Mouse (Mus musculus) stomach, postnatal 0 days (tissue): ENCODE results near the gene Ube2g2. TPM values are rescaled to one million over a fixed set of nuclear protein-coding genes. Genes with fewer than 3 reads are reported as not detected.
A peak's percentile ranks its signal among the peaks of the same experiment; 100 is the strongest.

Experiments used
- ATAC-seq: fragments of 200-750 bp; cut with Nextera tagmentation; 2 replicates; pipeline ENCODE4 v1.8.0; 2017; ENCODE audit not compliant: low FRiP score, low TSS enrichment
- DNase-seq: peaks from one replicate; pipeline ENCODE4 v3.0.0-alpha.2; 2016; ENCODE audit warnings: low spot score
- H3K27ac ChIP-seq: fragments of 300-500 bp; sonication (generic); replicated peaks from 2 replicates; pipeline ENCODE4 v1.5.1; 2014; ENCODE audit warnings: mild to moderate bottlenecking, control low read depth
- H3K27me3 ChIP-seq: fragments of 300-500 bp; sonication (generic); 2 replicates; pipeline ENCODE4 v1.6.1; 2014; ENCODE audit warnings: low read length; ENCODE audit not compliant: control insufficient read depth, insufficient read depth
- H3K36me3 ChIP-seq: fragments of 300-500 bp; sonication (generic); 2 replicates; pipeline ENCODE4 v1.6.1; 2014; ENCODE audit warnings: low read length, mixed read lengths; ENCODE audit not compliant: control insufficient read depth, insufficient read depth
- H3K4me1 ChIP-seq: fragments of 300-500 bp; sonication (generic); replicated peaks from 2 replicates; pipeline ENCODE4 v1.6.1; 2014; ENCODE audit warnings: antibody characterized with exemption; ENCODE audit not compliant: control insufficient read depth, insufficient read depth
- H3K4me2 ChIP-seq: fragments of 300-500 bp; sonication (generic); replicated peaks from 2 replicates; pipeline ENCODE4 v1.6.1; 2014; ENCODE audit warnings: low read depth, mild to moderate bottlenecking, control low read depth, moderate library complexity
- H3K4me3 ChIP-seq: fragments of 300-500 bp; sonication (generic); 2 replicates; pipeline ENCODE4 v1.5.1; 2014; ENCODE audit warnings: low read depth, low read length, control low read depth
- H3K9ac ChIP-seq: fragments of 300-500 bp; sonication (generic); 2 replicates; pipeline ENCODE4 v1.6.1; 2014; ENCODE audit warnings: mild to moderate bottlenecking, low read length, control low read depth, mixed read lengths
- H3K9me3 ChIP-seq: fragments of 300-500 bp; sonication (generic); 2 replicates; pipeline ENCODE4 v1.6.1; 2016; ENCODE audit warnings: low read length; ENCODE audit not compliant: control insufficient read depth
- CTCF ChIP-seq: IDR thresholded peaks from 2 replicates; pipeline ENCODE4 v1.5.1; 2016; ENCODE audit warnings: antibody characterized with exemption, low read depth, mild to moderate bottlenecking, moderate library complexity
- EP300 ChIP-seq: optimal IDR thresholded peaks from 2 replicates; pipeline ENCODE3; 2016; ENCODE audit warnings: antibody characterized with exemption
- WGBS: fragments of 180-500 bp; shearing (Covaris S2); extraction: QIAGEN DNeasy Blood & Tissue Kit; methylation state at CpG from one replicate; pipeline ENCODE4 v1.1.7; 2014; 5-methylcytosine and 5-hydroxymethylcytosine counted together
- polyA plus RNA-seq: library from polyadenylated mRNA; unstranded; fragments of >200 nt; fragmentation: Nextera tagmentation; extraction: Ambion mirVana; gene quantifications from 2 replicates; pipeline ENCODE4 v1.2.1, GENCODE M21; 2015

Gene Ube2g2
- polyA plus RNA-seq, 1 experiment from 2014 or later, result 54.5 TPM

DNA sequence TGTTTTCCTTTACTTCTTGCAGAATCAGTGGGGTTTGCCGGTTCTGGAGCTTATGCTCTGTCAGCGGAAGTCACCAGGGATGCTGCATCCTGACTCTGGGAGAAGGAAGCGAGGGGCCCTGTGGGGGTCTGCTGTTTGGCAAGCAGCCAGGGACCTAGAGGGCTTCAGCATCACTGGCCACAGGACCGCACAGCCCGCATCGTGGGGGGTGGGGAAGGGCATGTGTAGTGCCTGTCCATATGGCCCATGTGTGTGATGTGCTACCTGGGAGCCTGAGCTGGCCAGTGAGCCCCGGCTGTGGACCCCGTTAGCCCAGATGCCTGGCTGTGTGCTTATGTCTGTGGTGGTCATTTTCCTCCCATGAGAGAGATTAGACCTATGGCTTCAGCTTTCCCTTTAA lies 32.3 kb upstream of the Ube2g2 start:
- 73% methylated on average over 8 of the region's 8 CpGs for WGBS
- TF ChIP-seq CTCF, result no peak
- no peak for TF ChIP-seq EP300
- Histone ChIP-seq H3K27ac (peak overlapping the region; percentile 69), H3K9me3 (no peaks in the 10 kb centered on the region), H3K4me3 (no peak overlapping the region), H3K36me3 (peaks cover 30% of the 10 kb centered on the region), H3K9ac (no peak overlapping the region), H3K4me1 (no peaks in the 10 kb centered on the region), H3K4me2 (no peak overlapping the region), H3K27me3 (no peaks in the 10 kb centered on the region)
- DNase-seq (no peak), ATAC-seq (no peak)

DNA sequence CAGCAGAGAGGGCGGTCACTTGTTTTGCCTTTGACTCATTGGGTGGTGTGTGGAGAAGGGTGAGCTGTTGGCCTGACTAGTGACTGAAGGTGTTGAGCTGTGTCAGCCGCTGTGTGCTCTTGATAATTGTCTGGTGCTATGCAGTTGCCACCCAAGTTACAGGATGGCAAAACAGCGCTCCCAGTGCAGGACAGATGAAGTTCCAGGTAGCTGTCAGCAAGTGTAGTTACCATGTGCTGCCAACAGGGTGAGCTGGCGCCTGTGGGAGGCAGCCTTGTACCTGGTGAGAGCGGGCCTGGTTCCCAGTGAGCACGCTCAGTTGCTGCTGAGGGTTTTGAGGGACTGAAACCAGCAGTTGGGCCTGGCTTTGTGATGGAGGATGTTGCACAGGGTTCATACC lies 31.3 kb upstream of the Ube2g2 start:
- H3K9ac ChIP-seq, result no peak overlapping the region
- H3K4me2 ChIP-seq, result no peak overlapping the region
- WGBS, result 37% methylated on average over 6 of the region's 6 CpGs
- peak overlapping the region; percentile 69; the same call in 1 of the 2 replicates for H3K27ac ChIP-seq
- H3K9me3 ChIP-seq, result no peaks in the 10 kb centered on the region
- no peak overlapping the region for H3K4me3 ChIP-seq
- DNase-seq (peak; percentile 90), ATAC-seq (peak; percentile 94)
- H3K27me3 ChIP-seq, result no peaks in the 10 kb centered on the region
- no peaks in the 10 kb centered on the region for H3K4me1 ChIP-seq
- H3K36me3 ChIP-seq, result peaks cover 37% of the 10 kb centered on the region
- TF ChIP-seq CTCF, result peak; percentile 92
- TF ChIP-seq EP300, result no peak

DNA sequence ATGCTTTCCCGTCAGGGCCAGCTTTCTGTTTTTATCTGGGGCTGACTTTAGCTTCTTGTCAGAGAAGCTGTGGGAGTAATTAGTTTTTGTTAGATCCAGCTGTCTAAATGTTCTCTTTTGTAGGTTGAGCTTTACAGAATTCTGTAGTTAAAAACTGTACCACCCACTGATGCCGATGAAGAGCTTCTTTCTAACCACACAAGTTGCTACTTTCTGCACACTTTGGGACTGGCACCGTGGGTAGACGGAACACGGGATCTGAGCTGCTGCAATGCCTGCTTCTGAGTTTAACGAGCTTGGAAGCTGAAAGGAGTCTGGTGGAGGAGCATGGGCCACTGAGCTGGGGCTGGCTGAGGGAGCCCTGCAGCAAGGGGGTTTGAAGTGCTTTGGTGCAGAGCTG lies 30.5 kb upstream of the Ube2g2 start:
- Histone ChIP-seq H3K27me3 (no peaks in the 10 kb centered on the region), H3K9ac (no peak overlapping the region), H3K27ac (no peak overlapping the region), H3K36me3 (peaks cover 40% of the 10 kb centered on the region), H3K4me3 (no peak overlapping the region), H3K9me3 (no peaks in the 10 kb centered on the region), H3K4me2 (no peak overlapping the region), H3K4me1 (no peaks in the 10 kb centered on the region)
- TF ChIP-seq EP300, result no peak
- no peak for TF ChIP-seq CTCF
- WGBS, result 75% methylated on average over 6 of the region's 6 CpGs
- ATAC-seq (no peak), DNase-seq (no peak)

DNA sequence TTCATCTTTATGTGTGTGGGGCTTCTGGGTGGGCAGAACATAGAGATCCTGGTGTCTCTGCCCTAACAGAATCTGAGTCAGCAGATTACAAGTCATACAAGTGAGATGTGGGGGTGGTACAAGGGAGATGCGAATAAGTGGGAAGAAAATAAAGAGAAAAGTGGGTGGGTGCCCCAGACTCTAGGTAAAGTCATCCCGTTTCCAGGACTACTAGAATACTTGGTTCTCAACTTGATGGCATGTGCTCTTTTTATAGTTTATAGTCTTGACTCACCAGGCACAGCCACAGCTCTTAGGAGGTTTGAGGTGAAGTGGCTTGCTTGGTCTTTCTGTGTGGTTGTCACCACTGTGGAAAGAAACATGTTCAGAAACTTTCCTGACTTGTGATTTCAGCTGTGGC lies 26.0 kb upstream of the Ube2g2 start:
- Histone ChIP-seq H3K4me1 (no peaks in the 10 kb centered on the region), H3K27ac (no peak overlapping the region), H3K36me3 (peaks cover 42% of the 10 kb centered on the region), H3K9me3 (no peaks in the 10 kb centered on the region), H3K9ac (no peak overlapping the region), H3K4me2 (no peak overlapping the region), H3K27me3 (no peaks in the 10 kb centered on the region), H3K4me3 (no peak overlapping the region)
- no peak for ATAC-seq
- DNase-seq, result no peak
- TF ChIP-seq EP300, result no peak
- TF ChIP-seq CTCF, result no peak
- 86% methylated on average over 2 of the region's 2 CpGs for WGBS

DNA sequence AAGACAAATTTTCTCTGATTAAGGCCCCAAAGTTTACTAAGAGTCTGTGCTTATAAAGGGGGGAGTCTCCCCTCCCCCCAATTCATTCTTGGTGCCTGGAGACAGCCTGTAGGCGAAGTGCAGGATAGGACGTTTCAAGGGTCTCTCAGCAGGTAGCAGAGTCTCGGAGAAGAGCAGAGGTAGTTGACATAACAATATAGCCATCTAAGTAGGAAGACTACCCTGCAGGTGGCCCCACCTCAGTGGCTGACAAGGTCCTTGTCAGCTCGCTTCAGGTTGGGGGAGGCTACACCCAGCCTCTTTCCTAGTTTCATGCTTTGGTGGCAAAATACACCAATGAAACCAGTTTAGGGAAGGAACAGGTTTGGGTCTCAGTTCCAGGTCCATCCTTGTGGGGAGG lies 19.1 kb upstream of the Ube2g2 start:
- H3K36me3 ChIP-seq, result peaks cover 4% of the 10 kb centered on the region
- H3K27ac ChIP-seq, result no peak overlapping the region
- no peaks in the 10 kb centered on the region for H3K27me3 ChIP-seq
- no peak overlapping the region for H3K4me2 ChIP-seq
- TF ChIP-seq EP300 (no peak), CTCF (no peak)
- 71% methylated on average over 4 of the region's 4 CpGs for WGBS
- no peak overlapping the region for H3K9ac ChIP-seq
- no peak overlapping the region for H3K4me3 ChIP-seq
- peaks cover 7% of the 10 kb centered on the region; the same call in 1 of the 2 replicates for H3K4me1 ChIP-seq
- DNase-seq (no peak), ATAC-seq (no peak)
- H3K9me3 ChIP-seq, result no peaks in the 10 kb centered on the region

DNA sequence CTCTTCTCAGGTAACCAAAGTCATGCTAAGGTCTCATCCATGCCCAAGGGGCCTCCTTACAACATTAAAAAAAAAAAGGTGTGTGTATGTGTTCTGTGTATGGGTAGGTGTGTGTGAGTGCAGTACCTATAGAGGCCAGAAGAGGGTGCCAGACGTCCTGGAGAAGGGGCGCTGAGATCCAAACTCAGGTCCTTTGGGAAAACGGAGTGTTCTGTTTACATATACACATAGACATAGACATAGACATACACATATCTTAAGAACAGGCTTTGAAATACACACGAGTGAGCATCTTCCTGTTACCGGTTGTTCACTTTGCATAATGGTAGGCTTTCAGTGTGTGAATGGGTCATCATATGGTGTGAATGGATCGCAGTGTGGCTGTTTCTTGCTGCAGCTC lies 18.0 kb upstream of the Ube2g2 start:
- TF ChIP-seq CTCF (peak; percentile 55), EP300 (no peak)
- Histone ChIP-seq H3K4me1 (peaks cover 7% of the 10 kb centered on the region; the same call in 1 of the 2 replicates), H3K9ac (no peak overlapping the region), H3K4me3 (no peak overlapping the region), H3K36me3 (no peaks in the 10 kb centered on the region), H3K27ac (no peak overlapping the region), H3K27me3 (no peaks in the 10 kb centered on the region), H3K9me3 (no peaks in the 10 kb centered on the region), H3K4me2 (no peak overlapping the region)
- WGBS, result 92% methylated on average over 6 of the region's 6 CpGs
- DNase-seq, result no peak
- ATAC-seq, result no peak
